Mouse (Mus musculus) urinary bladder, postnatal 36 days (tissue): ENCODE results near the gene Fyn.
A peak's percentile ranks its signal among the peaks of the same experiment; 100 is the strongest.

Experiments
- DNase-seq, 2 experiments: peaks; one replicate each; pipeline ENCODE4 v3.0.0; 2022; ENCODE audit warnings: low spot score in 2 of 2, mixed read lengths in 1 of 2

The Fyn gene

DNA sequence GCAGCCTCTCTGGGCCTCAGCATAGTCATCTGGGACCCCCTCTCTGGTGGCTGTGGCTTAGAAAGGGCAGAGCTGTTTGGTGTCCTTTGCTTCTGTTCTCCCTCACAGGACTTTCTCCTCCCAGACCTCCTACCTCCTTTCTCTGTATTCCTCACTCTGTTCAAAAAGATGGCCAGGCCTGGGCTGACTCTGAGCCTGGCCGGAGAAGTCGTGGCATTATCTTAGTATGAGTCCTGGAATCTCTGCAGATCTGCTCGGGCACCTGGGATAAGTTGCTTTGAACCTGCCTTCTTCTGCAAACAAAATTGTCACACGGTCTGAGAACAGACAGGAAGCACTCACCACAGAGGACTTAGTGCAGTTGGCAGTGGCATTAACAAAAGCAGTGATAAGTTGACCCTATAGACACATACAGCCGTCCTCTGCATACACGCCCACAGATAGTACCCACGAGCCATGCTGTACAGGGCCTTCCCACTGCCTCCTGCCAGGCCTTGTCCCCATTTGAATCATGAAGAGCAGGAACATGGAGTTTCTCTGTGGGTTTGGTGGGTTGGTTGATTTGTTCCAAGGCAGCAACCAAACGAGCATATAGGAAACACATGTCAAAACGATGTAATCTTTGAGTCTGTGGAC is 171.5 kb downstream of the Fyn start:
- DNase-seq = no peak

- DNase-seq = no peak
These were observed 172.3 kb downstream of the Fyn start for GRCm38 (mm10) chr10:39540995-39541394.

DNA sequence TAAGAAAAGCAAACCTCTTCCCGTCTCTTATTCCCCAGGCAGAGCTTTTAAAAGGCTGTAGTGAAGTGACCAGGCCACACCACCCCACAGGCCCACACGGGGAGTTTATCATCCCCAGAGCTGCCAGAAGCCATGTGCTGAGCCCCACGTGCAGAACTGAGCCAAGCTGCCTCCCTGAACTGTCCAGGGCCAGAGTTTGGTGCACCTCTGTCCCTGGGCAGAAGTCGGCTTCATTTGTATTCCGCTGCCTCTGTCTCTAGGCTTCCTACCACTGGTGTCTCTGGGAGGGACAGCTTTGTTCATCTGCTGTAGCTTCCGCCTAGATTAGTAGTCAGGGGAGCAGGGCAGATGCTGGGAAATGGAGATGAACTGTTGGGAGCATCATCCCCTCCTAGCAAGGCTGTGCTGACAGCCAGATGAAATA is 172.8 kb downstream of the Fyn start:
- DNase-seq = no peak

DNA sequence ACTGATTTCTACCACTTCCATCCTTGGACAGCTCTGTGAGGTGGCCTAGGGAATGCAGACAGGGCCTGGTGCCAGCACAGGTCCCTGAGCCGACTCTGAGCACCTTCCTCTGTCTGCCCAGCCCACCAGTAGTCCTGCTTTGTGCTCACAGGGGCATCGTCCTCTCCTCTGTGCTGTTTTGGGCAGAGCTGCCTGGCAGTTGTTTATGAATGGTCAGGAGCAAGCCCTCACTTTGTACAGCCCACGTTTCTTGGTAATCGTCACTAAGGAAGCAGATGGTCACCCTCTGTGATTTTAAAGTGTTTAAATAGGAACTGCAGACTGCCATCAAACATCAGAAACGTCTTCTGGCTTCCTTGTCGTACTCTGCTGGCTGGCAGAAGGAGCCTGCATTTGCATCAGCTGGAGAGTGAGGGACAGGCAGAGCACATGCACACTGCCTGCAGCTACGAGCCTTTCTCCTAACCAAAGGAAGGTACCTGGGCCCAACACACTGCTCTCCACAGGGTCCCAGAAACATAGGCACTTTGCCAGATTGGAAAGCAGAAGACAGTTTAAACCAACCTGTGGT is 173.4 kb downstream of the Fyn start:
- DNase-seq = no peak

DNA sequence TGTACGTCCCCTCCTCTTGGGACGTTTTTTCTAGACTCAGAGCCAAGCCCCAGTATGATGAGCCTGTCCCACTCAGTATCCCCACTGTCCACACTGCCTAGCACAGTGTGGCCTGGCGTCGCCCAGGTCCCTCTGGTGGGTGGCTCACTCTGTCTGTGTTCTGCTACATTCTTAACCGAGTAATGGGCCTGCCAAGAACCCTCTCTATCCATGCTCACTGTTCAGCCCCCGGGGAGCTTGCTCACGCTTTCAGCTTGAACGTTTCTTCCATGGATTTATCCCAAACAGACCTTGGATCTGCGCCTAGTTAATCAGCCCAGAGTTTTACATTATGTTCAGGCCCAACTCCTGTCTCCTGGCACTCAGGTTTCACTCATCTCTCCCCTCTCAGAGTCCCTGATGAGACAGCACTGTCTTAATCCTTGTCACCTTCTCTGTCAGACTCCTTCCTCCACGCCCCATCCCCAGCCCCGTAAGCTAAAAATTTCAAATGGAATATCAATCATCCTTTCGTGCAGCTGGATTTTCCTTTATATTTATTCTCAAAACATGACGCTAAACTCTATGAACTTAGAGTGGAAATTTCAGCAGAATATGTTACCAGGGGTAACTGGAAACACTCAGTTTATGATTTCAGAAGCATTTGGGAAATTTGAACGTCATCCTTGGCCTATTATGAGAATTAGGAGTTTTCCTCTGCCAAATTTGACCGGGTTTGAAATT is 174.0 kb downstream of the Fyn start:
- no peak for DNase-seq

DNA sequence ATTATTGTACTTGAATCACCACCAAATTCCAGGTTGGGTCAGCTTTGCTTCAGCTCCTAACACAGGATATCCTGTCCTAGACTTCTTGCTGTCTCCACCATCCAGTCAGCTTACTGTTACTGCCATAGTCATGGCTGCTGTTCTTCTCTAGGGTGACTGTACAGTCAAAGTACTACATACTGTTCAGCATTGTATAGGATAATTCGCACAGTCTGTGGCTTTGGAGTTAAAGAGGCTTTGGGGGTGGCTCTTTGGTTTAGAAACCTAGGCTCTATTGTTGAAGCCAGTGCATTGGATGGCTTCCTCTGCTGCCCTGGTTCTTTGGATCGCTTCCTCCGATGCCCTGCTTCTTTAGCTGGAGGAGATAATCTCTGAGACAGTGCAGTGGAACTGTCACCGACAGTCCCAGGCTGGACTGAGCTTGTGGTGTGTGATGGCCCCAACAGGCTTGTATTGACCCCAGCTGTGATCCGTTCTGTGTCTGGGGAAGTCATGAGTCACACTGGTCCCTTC is 174.7 kb downstream of the Fyn start:
- no peak for DNase-seq

DNA sequence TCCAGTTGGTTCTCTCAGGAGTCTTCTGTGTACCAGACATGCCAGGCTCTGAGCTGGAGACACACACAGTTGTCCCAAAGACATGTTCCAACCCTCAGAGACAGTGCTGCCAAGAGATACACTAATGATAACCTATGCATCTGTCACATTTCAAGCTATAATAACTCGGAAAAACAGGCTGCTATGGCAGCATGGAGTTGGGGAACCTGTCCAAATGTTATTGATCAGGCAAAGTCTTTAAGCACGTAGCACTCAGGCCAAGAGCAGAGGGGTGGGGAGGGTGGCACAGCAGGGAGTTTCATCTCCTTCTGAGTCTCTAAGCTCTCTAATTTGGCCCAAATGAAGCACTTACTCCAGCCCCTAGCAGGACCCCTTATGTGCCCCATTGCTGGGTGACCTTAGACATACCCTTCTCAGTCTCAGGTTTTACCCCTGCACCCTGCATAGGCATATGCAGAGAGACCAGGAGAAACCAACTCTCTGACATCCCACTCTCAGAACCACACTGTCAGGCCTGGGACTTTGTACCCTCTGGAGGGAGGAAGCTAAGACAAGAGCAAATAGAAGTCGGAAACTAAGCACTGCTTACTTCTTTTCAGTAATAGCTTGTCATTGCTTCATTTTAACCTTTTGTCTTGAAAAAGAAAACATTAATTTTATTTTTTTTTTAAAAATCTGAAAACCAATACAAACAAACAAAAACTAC is 178.9 kb downstream of the Fyn start:
- no peak for DNase-seq

GRCm38 (mm10) chr10:39550791-39551190 is 182.1 kb downstream of the Fyn start:
- DNase-seq = no peak

DNA sequence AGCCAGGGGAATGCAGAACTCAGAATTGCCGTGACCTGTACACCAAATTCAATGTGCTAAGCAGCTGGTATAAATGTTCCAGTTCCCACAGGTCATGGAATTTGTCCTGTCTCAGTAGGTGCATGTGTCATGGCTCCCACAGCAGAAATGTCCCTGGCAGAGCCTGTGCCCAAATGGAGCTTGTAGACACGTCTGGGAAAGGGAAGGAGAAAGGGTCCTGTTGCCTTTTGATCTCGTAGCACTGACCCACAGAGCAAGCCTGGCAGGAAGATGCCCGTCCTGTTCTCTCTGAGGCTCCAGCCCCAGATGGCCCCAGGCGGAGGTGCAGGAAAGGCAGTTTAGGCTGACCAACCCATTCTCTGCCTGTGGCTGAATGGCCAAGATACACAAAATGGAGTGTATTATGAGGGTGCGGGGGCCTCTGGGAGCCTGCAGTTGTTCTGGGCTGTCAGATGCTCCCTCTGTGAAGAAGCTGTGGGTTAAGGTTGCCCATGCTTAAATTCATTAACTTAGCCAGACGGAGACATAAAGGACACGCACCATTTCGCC is 183.1 kb downstream of the Fyn start:
- DNase-seq = no peak

DNA sequence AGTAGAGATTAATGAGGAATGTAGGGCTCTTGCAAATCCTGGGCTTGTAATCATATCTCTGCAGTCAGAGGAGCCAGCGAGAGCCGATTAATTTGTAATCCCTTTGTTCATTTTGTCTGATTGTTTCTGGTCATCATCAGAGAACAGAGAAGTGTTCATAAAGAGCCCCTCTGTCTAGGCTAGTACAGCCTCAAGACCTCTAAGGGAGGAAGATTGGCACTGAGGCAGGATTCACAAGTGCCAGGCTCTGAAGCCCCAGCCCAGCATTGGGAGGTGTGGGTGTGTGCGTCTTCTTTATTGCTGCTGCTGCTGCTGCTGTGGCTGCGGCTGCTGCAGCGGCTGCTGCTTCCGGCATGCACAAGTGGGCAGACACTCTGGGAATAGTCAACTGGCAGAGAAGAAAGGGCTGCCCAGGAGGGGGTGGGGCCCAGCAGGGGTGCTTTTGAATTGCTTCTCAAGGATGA is 183.7 kb downstream of the Fyn start:
- DNase-seq = no peak

DNA sequence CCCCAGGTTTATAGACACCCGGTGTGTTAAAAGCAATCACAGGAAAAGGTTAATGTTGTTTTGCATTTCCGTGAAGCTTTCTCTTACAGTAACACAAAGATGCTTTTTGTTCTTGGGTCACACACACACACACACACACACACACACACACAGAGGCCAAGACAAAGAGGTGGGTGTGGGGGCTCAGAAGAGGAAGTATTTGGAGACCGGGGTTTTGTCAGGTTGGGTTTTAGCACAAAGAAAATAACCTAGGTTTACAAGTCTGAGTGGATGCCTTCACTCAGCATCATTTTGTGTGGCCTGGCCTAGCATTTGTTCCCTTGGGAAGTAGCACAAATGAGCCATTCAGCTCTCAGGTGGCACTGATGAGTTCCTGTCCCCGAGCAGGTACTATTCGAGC is 184.2 kb downstream of the Fyn start:
- DNase-seq = no peak

DNA sequence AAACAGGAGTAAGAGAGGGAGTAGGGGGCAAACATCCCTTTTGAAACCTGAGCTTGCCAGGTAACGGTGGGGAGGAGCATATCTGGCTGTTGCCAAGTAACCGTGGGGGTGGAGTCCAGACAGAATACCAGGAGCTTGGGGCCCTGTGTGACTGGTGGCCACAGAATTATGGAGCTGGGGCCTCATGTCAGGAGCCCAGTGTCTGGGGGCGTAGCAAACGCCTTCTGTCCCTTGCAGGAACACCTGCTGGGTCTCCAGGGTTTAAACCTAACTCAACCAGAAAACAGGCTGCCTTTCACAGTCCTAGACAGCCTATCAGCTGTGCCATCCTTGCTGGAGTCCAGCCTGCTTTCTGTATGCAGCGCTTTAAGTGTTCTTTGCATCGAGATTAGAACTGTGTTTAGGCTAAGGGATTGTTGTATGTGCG is 186.6 kb downstream of the Fyn start:
- DNase-seq = no peak

DNA sequence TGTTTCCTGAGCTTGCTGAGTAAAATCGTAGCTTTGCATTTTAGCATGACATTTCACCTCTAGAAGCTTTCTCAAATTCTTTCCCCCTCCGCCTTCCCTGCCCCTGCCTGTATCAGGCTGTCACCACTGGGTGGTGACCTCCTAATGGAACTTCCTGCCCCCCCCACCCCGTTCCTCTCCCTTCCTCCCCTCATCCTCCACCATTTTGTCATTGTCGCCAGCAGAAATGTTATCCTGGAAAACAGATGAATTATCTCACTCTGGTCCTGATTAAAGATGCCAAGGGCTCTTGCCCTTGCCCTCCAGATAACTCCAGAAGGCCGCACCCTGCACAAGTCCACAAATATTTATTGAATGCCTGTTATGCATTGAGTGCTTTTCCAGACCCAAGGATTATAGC is 187.1 kb downstream of the Fyn start:
- no peak for DNase-seq

DNA sequence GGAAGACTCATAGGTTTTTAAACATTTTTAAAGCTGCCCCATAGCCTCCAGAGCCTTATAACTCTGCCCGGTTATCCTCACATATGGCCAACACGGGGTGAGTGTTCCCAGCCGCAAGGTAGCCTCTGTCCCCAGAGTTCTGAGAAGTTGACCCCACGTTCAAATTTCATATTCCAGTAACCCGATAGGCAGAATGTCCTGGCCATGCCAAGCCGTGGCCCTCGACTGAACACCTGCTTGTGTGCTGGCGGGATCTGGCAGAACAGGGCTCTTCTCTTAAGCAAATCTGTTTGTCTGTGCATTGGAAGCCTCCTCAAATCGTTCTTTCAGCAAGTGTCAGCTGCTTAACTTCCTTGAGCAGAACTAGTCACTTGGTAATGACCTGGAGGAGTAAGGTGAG is 188.7 kb downstream of the Fyn start:
- no peak for DNase-seq

DNA sequence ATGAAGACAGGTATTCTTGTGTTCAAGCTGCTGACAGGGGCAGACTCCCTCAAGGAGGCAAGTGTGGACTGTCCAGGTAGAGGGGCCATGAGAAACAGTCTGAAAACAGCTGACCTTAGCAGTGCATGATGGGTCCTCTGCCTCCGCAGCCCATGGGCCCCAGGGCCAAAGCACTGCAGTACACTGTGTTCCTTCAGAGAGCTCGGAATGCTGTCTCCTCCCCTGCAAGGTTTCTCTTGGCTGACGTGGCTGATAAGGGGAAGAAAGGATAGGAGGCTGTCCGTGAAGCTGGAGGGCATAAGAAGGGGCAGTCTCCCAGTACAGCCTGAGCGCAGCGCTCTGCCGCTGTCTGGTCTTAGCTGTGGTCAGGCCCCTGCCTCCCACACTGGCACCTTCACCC is 189.2 kb downstream of the Fyn start:
- DNase-seq = peak; percentile 26 to 62

- DNase-seq = no peak
These were observed 189.9 kb downstream of the Fyn start for GRCm38 (mm10) chr10:39558492-39559005.

DNA sequence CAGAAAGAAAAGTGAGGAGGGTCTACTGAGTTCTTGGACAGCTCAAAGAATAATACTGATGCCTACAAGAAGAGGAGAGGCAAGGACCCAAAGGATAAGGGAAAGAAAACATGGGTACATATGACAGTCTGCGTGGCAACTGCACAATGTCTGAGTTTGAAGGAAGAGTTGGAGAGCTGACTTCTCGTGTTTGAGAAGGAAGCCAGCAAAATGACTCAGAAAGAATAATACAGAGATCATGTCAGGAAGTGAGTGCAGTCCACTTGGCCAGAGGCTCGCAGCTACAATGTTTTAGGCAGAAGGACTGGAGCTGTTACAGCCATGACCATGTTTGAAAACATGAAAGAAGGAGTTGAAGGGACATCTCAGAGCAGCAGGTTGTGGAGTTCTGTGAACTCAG is 190.7 kb downstream of the Fyn start:
- DNase-seq = no peak

GRCm38 (mm10) chr10:39562383-39562782 is 193.7 kb downstream of the Fyn start:
- DNase-seq = no peak

DNA sequence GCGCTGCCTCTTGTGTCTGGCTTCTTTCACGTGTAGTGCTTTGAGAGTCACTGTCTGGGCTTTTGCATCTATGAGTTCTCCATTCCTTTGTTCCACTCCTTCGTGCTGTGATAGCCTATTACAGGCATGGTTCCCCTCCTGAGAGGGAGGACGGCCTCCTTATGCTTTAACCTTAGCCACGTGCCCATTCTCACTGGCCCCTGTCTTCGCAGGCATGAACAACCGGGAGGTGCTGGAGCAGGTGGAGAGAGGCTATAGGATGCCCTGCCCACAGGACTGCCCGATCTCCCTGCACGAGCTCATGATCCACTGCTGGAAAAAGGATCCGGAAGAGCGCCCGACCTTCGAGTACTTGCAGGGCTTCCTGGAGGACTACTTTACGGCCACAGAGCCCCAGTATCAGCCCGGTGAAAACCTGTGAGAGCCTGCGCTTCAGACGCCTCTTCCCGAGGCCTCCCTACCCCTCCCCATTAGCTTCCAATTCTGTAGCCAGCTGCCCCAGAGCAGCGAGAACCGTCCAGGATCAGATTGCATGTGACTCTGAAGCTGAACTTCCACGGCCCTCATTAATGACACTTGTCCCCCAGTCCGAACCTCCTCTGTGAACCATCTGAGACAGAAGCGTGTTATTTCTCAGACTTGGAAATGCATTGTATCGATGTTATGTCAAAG is 195.0 kb downstream of the Fyn start:
- DNase-seq = no peak

GRCm38 (mm10) chr10:39566901-39567300 is 198.2 kb downstream of the Fyn start:
- DNase-seq = no peak

- no peak for DNase-seq
These were observed 200.3 kb downstream of the Fyn start for GRCm38 (mm10) chr10:39568991-39569390.
